Mouse (Mus musculus): ENCODE data around the gene Exosc6.
"Not testable (repeated sequence)": the region's sequence is repeated elsewhere in the genome, so short reads cannot be mapped to it uniquely, and the experiment has no call there.

- not testable (repeated sequence) for TF ChIP-seq POLR2A (IDR thresholded peaks at IDR 0.05; ENCODE audit: low read depth, low read length); CTCF (IDR thresholded peaks at IDR 0.05; ENCODE audit: borderline replicate concordance, insufficient read depth, low read length)
Observed at GRCm38 (mm10) chr8:111083936-111084335, 27.8 kb downstream of the Exosc6 start.
